Mouse (Mus musculus) gastrocnemius, postnatal 10 days (tissue): Measurements from ENCODE around the gene Ptpn21. TPM values are rescaled to one million over a fixed set of nuclear protein-coding genes. Genes with fewer than 3 reads are reported as not detected.

Experiments used
- DNase-seq: peaks from one replicate; pipeline ENCODE4 v3.0.0; 2021; ENCODE audit warnings: mixed read lengths
- total RNA-seq, 2 experiments: library from RNA; stranded (reverse); gene quantifications; 2 replicates each; pipeline ENCODE4 v1.2.3; 2021

Gene Ptpn21
- total RNA-seq, 2 experiments from 2014 or later, result 33.5 to 39.8 TPM

- no peak for DNase-seq
Observed at GRCm38 (mm10) chr12:98662617-98663016, 74.6 kb downstream of the Ptpn21 start.

- no peak for DNase-seq
Observed at GRCm38 (mm10) chr12:98656873-98657272, 80.3 kb downstream of the Ptpn21 start.

GRCm38 (mm10) chr12:98644852-98645251, 92.4 kb downstream of the Ptpn21 start:
- no peak for DNase-seq

GRCm38 (mm10) chr12:98628260-98628970, 108.8 kb downstream of the Ptpn21 start:
- no peak for DNase-seq

- peak; percentile 74 for DNase-seq
Observed at GRCm38 (mm10) chr12:98627392-98628259, 109.6 kb downstream of the Ptpn21 start, which contains the start of gene Spata7. Gene Spata7, plus strand, starts transcription at chr12:98628157.

Other genes starting within 250 kb of the Ptpn21 start
- gene Kcnk10, start 159.1 kb downstream of the Ptpn21 start, total RNA-seq, result under 1 TPM; 0.09 TPM
- 1 to 10 TPM; 3.9 to 5.3 TPM for gene Spata7, start 109.2 kb downstream of the Ptpn21 start, total RNA-seq
- gene Zc3h14, start 9.6 kb upstream of the Ptpn21 start, total RNA-seq, result 10 to 100 TPM; 51.8 to 55.9 TPM
- 1 to 10 TPM; 2.2 to 3.4 TPM for gene Eml5, start 164.1 kb upstream of the Ptpn21 start, total RNA-seq
- 10 to 100 TPM in 1 of 2 experiments, 1 to 10 TPM in 1; 9.4 to 17.2 TPM for gene Ttc8, start 183.2 kb upstream of the Ptpn21 start, total RNA-seq